Mouse (Mus musculus): ENCODE measurements around the gene Mtpn. TPM values are rescaled to one million over a fixed set of nuclear protein-coding genes. Genes with fewer than 3 reads are reported as not detected.
A peak's percentile ranks its signal among the peaks of the same experiment; 100 is the strongest.

Gene Mtpn
- 49.8 and 52.8 TPM in 2 replicates for polyA plus RNA-seq (2015; fragmentation: Nextera tagmentation; extraction: Ambion mirVana)

- no peaks in the 10 kb centered on the region; the same call in 1 of the 2 replicates for H3K36me3 ChIP-seq (replicated peaks)
- WGBS (ENCODE audit: insufficient replicate concordance) = under 1% methylated on average over 61 of the region's 61 CpGs
- H3K27me3 ChIP-seq = no peaks in the 10 kb centered on the region
- peak within 1 kb of the TSS; percentile 98 for H3K4me3 ChIP-seq (replicated peaks)
- H3K27ac ChIP-seq (replicated peaks) = peak within 1 kb of the TSS; percentile 85
- H3K4me2 ChIP-seq = peak within 1 kb of the TSS; percentile 74
- H3K9me3 ChIP-seq (replicated peaks) = no peaks in the 10 kb centered on the region
- H3K9ac ChIP-seq = peak within 1 kb of the TSS; percentile 90
- peak; percentile 97 for ATAC-seq (ENCODE audit: insufficient read depth)
- peaks cover 21% of the 10 kb centered on the region for H3K4me1 ChIP-seq (replicated peaks)
Measured at GRCm38 (mm10) chr6:35539304-35540009, at the start of gene Mtpn. Gene Mtpn, minus strand, starts transcription at chr6:35539888.

GRCm38 (mm10) chr6:35568731-35569130 lies 29.0 kb upstream of the Mtpn start:
- no peak overlapping the region for H3K4me3 ChIP-seq (replicated peaks)
- H3K9me3 ChIP-seq (replicated peaks) = no peaks in the 10 kb centered on the region
- no peak overlapping the region for H3K4me2 ChIP-seq
- H3K9ac ChIP-seq = no peak overlapping the region
- H3K27ac ChIP-seq (replicated peaks) = no peak overlapping the region
- ATAC-seq (ENCODE audit: insufficient read depth) = no peak
- no peaks in the 10 kb centered on the region for H3K27me3 ChIP-seq
- no peaks in the 10 kb centered on the region for H3K4me1 ChIP-seq (replicated peaks)
- no peaks in the 10 kb centered on the region for H3K36me3 ChIP-seq (replicated peaks)

GRCm38 (mm10) chr6:35567755-35568154 lies 28.1 kb upstream of the Mtpn start:
- Histone ChIP-seq H3K9me3 (replicated peaks) (no peaks in the 10 kb centered on the region), H3K36me3 (replicated peaks) (no peaks in the 10 kb centered on the region), H3K4me1 (replicated peaks) (no peaks in the 10 kb centered on the region), H3K27ac (replicated peaks) (no peak overlapping the region), H3K4me2 (no peak overlapping the region), H3K4me3 (replicated peaks) (no peak overlapping the region), H3K9ac (no peak overlapping the region), H3K27me3 (no peaks in the 10 kb centered on the region)
- ATAC-seq (ENCODE audit: insufficient read depth) = no peak

DNA sequence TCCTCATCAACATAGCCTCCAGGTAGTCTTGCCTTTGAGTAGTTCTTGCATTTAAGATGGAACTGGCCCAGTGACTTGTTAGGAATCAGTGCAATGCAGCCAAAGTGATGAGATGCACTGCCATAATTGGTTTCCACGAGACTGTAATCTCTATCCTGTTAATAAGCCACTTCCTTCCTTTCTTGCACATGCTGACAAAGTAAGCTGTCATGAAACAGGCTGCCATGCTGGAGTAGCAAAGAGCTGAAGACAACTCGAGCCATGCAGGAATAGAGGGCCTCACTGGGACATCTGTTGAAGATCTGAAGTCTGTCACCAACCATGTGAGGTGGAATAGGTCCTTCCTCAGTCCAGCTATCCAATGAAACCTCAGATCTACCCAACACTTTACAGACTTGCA lies 20.3 kb upstream of the Mtpn start:
- H3K9ac ChIP-seq = no peak overlapping the region
- H3K27me3 ChIP-seq = no peaks in the 10 kb centered on the region
- no peaks in the 10 kb centered on the region for H3K9me3 ChIP-seq (replicated peaks)
- ATAC-seq (ENCODE audit: insufficient read depth) = no peak
- H3K27ac ChIP-seq (replicated peaks) = no peak overlapping the region
- H3K4me2 ChIP-seq = no peak overlapping the region
- no peak overlapping the region for H3K4me3 ChIP-seq (replicated peaks)
- H3K4me1 ChIP-seq (replicated peaks) = no peaks in the 10 kb centered on the region
- no peaks in the 10 kb centered on the region for H3K36me3 ChIP-seq (replicated peaks)
- 10% methylated on average over 2 of the region's 2 CpGs for WGBS (ENCODE audit: insufficient replicate concordance)

- Histone ChIP-seq H3K9ac (no peak overlapping the region), H3K4me3 (replicated peaks) (no peak overlapping the region), H3K4me1 (replicated peaks) (peaks cover 2% of the 10 kb centered on the region; the same call in 1 of the 2 replicates), H3K9me3 (replicated peaks) (no peaks in the 10 kb centered on the region), H3K27me3 (no peaks in the 10 kb centered on the region), H3K4me2 (no peak overlapping the region), H3K36me3 (replicated peaks) (no peaks in the 10 kb centered on the region), H3K27ac (replicated peaks) (no peak overlapping the region)
- ATAC-seq (ENCODE audit: insufficient read depth) = no peak
Measured at GRCm38 (mm10) chr6:35544352-35544751, 4.7 kb upstream of the Mtpn start.

- Histone ChIP-seq H3K36me3 (replicated peaks) (no peaks in the 10 kb centered on the region), H3K9me3 (replicated peaks) (no peaks in the 10 kb centered on the region), H3K27ac (replicated peaks) (no peak overlapping the region), H3K27me3 (no peaks in the 10 kb centered on the region), H3K9ac (no peak overlapping the region), H3K4me2 (no peak overlapping the region), H3K4me1 (replicated peaks) (peaks cover 9% of the 10 kb centered on the region), H3K4me3 (replicated peaks) (no peak overlapping the region)
- ATAC-seq (ENCODE audit: insufficient read depth) = no peak
- WGBS (ENCODE audit: insufficient replicate concordance) = 50% methylated on average over 8 of the region's 8 CpGs
Measured at GRCm38 (mm10) chr6:35542656-35543400, 3.1 kb upstream of the Mtpn start.

- no peak overlapping the region for H3K9ac ChIP-seq
- ATAC-seq (ENCODE audit: insufficient read depth) = no peak
- no peak overlapping the region for H3K4me3 ChIP-seq (replicated peaks)
- no peaks in the 10 kb centered on the region; the same call in 1 of the 2 replicates for H3K36me3 ChIP-seq (replicated peaks)
- peaks cover 21% of the 10 kb centered on the region for H3K4me1 ChIP-seq (replicated peaks)
- H3K27ac ChIP-seq (replicated peaks) = no peak overlapping the region
- H3K4me2 ChIP-seq = no peak overlapping the region
- 83% methylated on average over 9 of the region's 9 CpGs for WGBS (ENCODE audit: insufficient replicate concordance)
- H3K9me3 ChIP-seq (replicated peaks) = no peaks in the 10 kb centered on the region
- no peaks in the 10 kb centered on the region for H3K27me3 ChIP-seq
Measured at GRCm38 (mm10) chr6:35540377-35540776, 689 bp upstream of the Mtpn start.

DNA sequence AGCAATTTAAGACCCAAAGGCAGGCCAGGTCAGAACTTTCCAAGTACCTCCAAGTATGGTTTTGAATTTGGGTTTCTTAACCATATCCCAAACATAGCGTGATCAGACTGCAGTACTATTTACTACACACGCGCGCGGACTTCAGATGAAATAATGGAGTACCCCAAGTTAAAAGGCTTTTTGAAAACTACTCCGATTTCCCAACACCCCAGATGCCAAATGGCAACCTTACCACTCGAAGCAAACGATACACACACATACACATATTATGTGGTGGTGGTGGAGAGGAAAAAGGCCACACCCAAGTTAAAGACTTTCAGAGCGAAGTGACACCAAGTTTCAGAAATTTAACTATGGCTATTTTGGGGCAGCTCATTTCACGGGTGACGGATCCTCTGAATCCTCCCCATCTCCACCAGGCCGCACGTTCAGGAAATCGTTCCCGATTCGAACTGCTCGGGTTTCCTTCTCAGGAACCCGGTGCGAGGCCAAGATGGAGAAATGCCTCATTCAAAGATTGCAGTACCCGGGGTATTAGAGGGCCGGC lies 858 bp downstream of the Mtpn start:
- no peak for ATAC-seq (ENCODE audit: insufficient read depth)
- 2% methylated on average over 21 of the region's 21 CpGs for WGBS (ENCODE audit: insufficient replicate concordance)
- Histone ChIP-seq H3K36me3 (replicated peaks) (no peaks in the 10 kb centered on the region; the same call in 1 of the 2 replicates), H3K9me3 (replicated peaks) (no peaks in the 10 kb centered on the region), H3K9ac (peak overlapping the region; percentile 90), H3K27ac (replicated peaks) (peak overlapping the region; percentile 85), H3K27me3 (no peaks in the 10 kb centered on the region), H3K4me1 (replicated peaks) (peaks cover 21% of the 10 kb centered on the region), H3K4me2 (peak overlapping the region; percentile 74), H3K4me3 (replicated peaks) (peak overlapping the region; percentile 98)

DNA sequence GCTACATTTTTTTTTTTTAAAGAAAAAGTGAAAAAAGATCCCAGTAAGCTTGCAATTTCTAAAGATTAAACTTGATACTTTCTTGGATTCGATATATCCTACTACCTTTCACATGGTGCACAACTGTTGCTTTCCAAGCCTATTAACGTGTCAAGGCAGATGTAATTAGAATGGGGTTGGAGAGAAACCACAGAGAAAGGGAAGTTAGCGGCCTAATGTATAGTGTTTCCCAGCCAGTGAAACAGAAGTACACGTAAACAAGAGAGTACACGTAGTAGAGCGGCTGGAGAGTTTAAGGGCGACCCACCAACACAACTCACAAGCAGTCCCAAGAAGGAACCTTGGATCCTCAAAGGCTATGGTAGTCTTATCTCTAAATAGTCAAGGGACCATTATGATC lies 3.7 kb downstream of the Mtpn start:
- no peak overlapping the region for H3K27ac ChIP-seq (replicated peaks)
- no peak overlapping the region for H3K9ac ChIP-seq
- no peaks in the 10 kb centered on the region for H3K27me3 ChIP-seq
- no peaks in the 10 kb centered on the region; the same call in 1 of the 2 replicates for H3K36me3 ChIP-seq (replicated peaks)
- H3K4me1 ChIP-seq (replicated peaks) = peaks cover 30% of the 10 kb centered on the region
- H3K4me3 ChIP-seq (replicated peaks) = no peak overlapping the region
- WGBS (ENCODE audit: insufficient replicate concordance) = 21% methylated on average over 7 of the region's 7 CpGs
- no peaks in the 10 kb centered on the region for H3K9me3 ChIP-seq (replicated peaks)
- no peak overlapping the region for H3K4me2 ChIP-seq
- ATAC-seq (ENCODE audit: insufficient read depth) = no peak

DNA sequence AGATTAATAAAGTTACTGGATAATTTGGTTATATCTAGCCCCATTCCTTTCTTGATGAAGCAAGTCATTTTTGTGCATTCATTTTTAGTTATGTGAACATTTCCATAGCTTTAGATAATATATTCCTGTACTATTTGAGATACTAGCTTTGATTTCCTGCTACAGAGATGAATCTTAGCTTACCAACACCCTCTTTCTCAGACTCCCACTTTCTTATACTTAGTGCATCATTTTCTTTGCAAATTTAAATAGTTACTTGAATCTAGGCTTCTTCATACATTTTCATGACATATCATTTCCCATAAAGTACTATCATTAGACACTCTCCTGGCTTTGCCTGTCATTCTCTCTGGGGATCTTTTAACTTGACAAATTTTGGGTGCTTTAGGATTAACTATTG lies 26.3 kb downstream of the Mtpn start:
- no peak overlapping the region for H3K4me2 ChIP-seq
- H3K27ac ChIP-seq (replicated peaks) = no peak overlapping the region
- no peaks in the 10 kb centered on the region for H3K27me3 ChIP-seq
- H3K4me3 ChIP-seq (replicated peaks) = no peak overlapping the region
- peaks cover 11% of the 10 kb centered on the region for H3K36me3 ChIP-seq (replicated peaks)
- no peak for ATAC-seq (ENCODE audit: insufficient read depth)
- no peak overlapping the region for H3K9ac ChIP-seq
- H3K9me3 ChIP-seq (replicated peaks) = no peaks in the 10 kb centered on the region
- no peaks in the 10 kb centered on the region for H3K4me1 ChIP-seq (replicated peaks)

GRCm38 (mm10) chr6:35504781-35505180 lies 34.9 kb downstream of the Mtpn start:
- WGBS (ENCODE audit: insufficient replicate concordance) = 78% methylated on average over 2 of the region's 2 CpGs
- no peak for ATAC-seq (ENCODE audit: insufficient read depth)

More at GRCm38 (mm10) chr6:35504781-35505180, 34.9 kb downstream of the Mtpn start:
- H3K27ac ChIP-seq (replicated peaks) = no peak overlapping the region
- H3K4me2 ChIP-seq = no peak overlapping the region
- no peak overlapping the region for H3K4me3 ChIP-seq (replicated peaks)
- H3K36me3 ChIP-seq (replicated peaks) = no peaks in the 10 kb centered on the region
- no peaks in the 10 kb centered on the region for H3K27me3 ChIP-seq
- H3K4me1 ChIP-seq (replicated peaks) = no peaks in the 10 kb centered on the region
- H3K9me3 ChIP-seq (replicated peaks) = no peaks in the 10 kb centered on the region
- H3K9ac ChIP-seq = no peak overlapping the region

All from liver, embryonic 15.5 days (tissue).